Mouse (Mus musculus): Measurements from ENCODE around the gene Acap1.

DNA sequence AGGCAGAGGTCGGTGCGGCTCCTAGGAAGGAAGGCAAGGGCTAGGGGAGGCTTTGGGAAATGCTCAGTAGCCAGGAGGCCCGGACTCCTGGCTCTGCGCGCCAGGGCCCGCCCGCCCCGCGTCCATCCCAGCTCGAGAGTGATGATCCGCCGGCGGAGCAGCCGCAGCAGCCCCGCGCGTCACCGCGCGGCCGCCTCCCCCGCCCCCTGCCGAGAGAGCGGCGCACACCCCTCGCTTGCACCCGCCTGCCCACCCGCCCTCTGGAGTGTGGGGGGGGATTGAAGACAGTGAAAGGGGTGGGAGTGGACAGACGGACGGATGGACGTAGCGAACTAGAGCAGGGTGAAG is 57.8 kb downstream of the Acap1 start, which contains the start of gene Nlgn2:
- TF ChIP-seq POLR2A (IDR thresholded peaks at IDR 0.05; ENCODE audit: low read depth, low read length) (no peak), CTCF (IDR thresholded peaks at IDR 0.05; ENCODE audit: extremely low read depth, insufficient read depth, insufficient read length, insufficient replicate concordance) (no peak)

All from spleen, adult 2 months (tissue).